Mouse (Mus musculus) brown adipose tissue, adult 24 weeks (tissue): Measurements from ENCODE around the gene Ginm1. TPM values are rescaled to one million over a fixed set of nuclear protein-coding genes. Genes with fewer than 3 reads are reported as not detected.

ENCODE experiments used
- H3K27ac ChIP-seq: fragments of 200-500 bp; replicated peaks from 2 replicates; pipeline ENCODE4 v1.5.1; 2012; ENCODE audit warnings: low read depth, mild to moderate bottlenecking, low read length
- H3K4me1 ChIP-seq: fragments of 200-500 bp; 2 replicates; pipeline ENCODE4 v1.6.1; 2012; ENCODE audit warnings: low read length, mixed read lengths; ENCODE audit not compliant: control insufficient read depth, insufficient read depth, insufficient read length
- H3K4me3 ChIP-seq: fragments of 200-500 bp; 2 replicates; pipeline ENCODE4 v1.5.1; 2012; ENCODE audit warnings: low read depth, mild to moderate bottlenecking, low read length, moderate library complexity; ENCODE audit not compliant: insufficient read depth
- polyA plus RNA-seq: library from polyadenylated mRNA; stranded (reverse); fragments of >200 nt; gene quantifications from 2 replicates; pipeline ENCODE4 v1.2.4, GENCODE M21; 2012; ENCODE audit not compliant: missing spikeins, insufficient read depth, insufficient read length

Gene Ginm1
- polyA plus RNA-seq = 477 and 502 TPM in 2 replicates

GRCm38 (mm10) chr10:7792751-7793385, at the start of gene Ginm1, which contains the start of gene Ppil4:
TSS of gene Ginm1 (minus strand) at chr10:7792824.
TSS of gene Ppil4 (plus strand) at chr10:7792891.
- Histone ChIP-seq H3K4me1 (no peaks in the 10 kb centered on the region; the same call in 1 of the 2 replicates), H3K4me3 (peak within 1 kb of the TSS; percentile 89), H3K27ac (peak within 1 kb of the TSS; percentile 70)

GRCm38 (mm10) chr10:7841571-7842080, 49.0 kb upstream of the Ginm1 start:
- Histone ChIP-seq H3K4me1 (peaks cover 14% of the 10 kb centered on the region), H3K27ac (peak overlapping the region; percentile 72), H3K4me3 (no peak overlapping the region)

- Histone ChIP-seq H3K4me1 (peaks cover 14% of the 10 kb centered on the region), H3K27ac (peak overlapping the region; percentile 72), H3K4me3 (no peak overlapping the region)
These were observed 48.2 kb upstream of the Ginm1 start for GRCm38 (mm10) chr10:7840785-7841184.

GRCm38 (mm10) chr10:7840353-7840733, 47.7 kb upstream of the Ginm1 start:
- no peak overlapping the region for H3K4me3 ChIP-seq
- H3K27ac ChIP-seq = no peak overlapping the region
- peaks cover 14% of the 10 kb centered on the region for H3K4me1 ChIP-seq

GRCm38 (mm10) chr10:7839551-7840352, 47.1 kb upstream of the Ginm1 start:
- H3K27ac ChIP-seq = peak overlapping the region; percentile 58
- H3K4me3 ChIP-seq = no peak overlapping the region
- peaks cover 14% of the 10 kb centered on the region for H3K4me1 ChIP-seq

GRCm38 (mm10) chr10:7838874-7839421, 46.3 kb upstream of the Ginm1 start:
- Histone ChIP-seq H3K27ac (peak overlapping the region; percentile 58; the same call in 1 of the 2 replicates), H3K4me1 (peaks cover 14% of the 10 kb centered on the region), H3K4me3 (no peak overlapping the region)

- Histone ChIP-seq H3K27ac (no peak overlapping the region), H3K4me3 (no peak overlapping the region), H3K4me1 (peaks cover 14% of the 10 kb centered on the region)
These were observed 45.4 kb upstream of the Ginm1 start for GRCm38 (mm10) chr10:7838036-7838435.

GRCm38 (mm10) chr10:7837446-7837845, 44.8 kb upstream of the Ginm1 start:
- Histone ChIP-seq H3K27ac (no peak overlapping the region), H3K4me1 (peaks cover 18% of the 10 kb centered on the region), H3K4me3 (no peak overlapping the region)

- Histone ChIP-seq H3K4me3 (no peak overlapping the region), H3K4me1 (peaks cover 19% of the 10 kb centered on the region), H3K27ac (no peak overlapping the region)
These were observed 44.3 kb upstream of the Ginm1 start for GRCm38 (mm10) chr10:7836902-7837301.

GRCm38 (mm10) chr10:7834671-7835225, 42.1 kb upstream of the Ginm1 start:
- Histone ChIP-seq H3K4me3 (no peak overlapping the region), H3K4me1 (peaks cover 10% of the 10 kb centered on the region), H3K27ac (peak overlapping the region; percentile 82)

- H3K4me3 ChIP-seq = no peak overlapping the region
- peaks cover 8% of the 10 kb centered on the region for H3K4me1 ChIP-seq
- H3K27ac ChIP-seq = peak overlapping the region; percentile 82
These were observed 40.9 kb upstream of the Ginm1 start for GRCm38 (mm10) chr10:7833377-7834165.

GRCm38 (mm10) chr10:7832171-7832676, 39.6 kb upstream of the Ginm1 start, which contains the start of gene Zc3h12d:
TSS of gene Zc3h12d (plus strand) at chr10:7832470.
- H3K27ac ChIP-seq = peak within 1 kb of the TSS; percentile 39
- H3K4me1 ChIP-seq = peaks cover 6% of the 10 kb centered on the region
- H3K4me3 ChIP-seq = peak within 1 kb of the TSS; percentile 37

GRCm38 (mm10) chr10:7826106-7826505, 33.5 kb upstream of the Ginm1 start:
- no peaks in the 10 kb centered on the region for H3K4me1 ChIP-seq

GRCm38 (mm10) chr10:7825281-7825665, 32.6 kb upstream of the Ginm1 start:
- Histone ChIP-seq H3K4me3 (no peak overlapping the region), H3K4me1 (no peaks in the 10 kb centered on the region), H3K27ac (no peak overlapping the region)

More at GRCm38 (mm10) chr10:7826106-7826505, 33.5 kb upstream of the Ginm1 start:
- H3K4me3 ChIP-seq = no peak overlapping the region
- H3K27ac ChIP-seq = no peak overlapping the region
